Mouse (Mus musculus): ENCODE data around the gene B3galt4.
"Not testable (repeated sequence)": the region's sequence is repeated elsewhere in the genome, so short reads cannot be mapped to it uniquely, and the experiment has no call there.

Gene B3galt4

DNA sequence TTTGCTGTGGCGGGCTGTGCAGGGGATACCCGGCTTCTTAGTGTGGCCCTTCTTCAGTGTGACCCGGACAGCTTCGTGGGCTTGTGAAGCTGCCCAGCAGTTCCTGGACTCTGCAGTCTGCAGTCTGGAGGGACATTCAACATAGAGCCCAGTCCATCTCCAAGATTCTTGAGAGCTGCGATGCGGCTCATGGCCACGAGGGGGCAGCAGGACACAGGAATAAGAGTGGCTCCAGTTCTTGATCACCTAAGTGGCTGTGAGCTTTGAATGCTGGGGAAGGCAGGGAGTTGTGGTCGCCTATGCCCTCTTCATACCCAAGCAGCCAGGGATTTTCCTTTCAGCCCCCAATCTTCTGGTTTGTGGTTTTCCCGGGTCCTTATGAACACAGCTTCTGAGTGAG is 17.2 kb upstream of the B3galt4 start:
- peak; percentile 88 for DNase-seq (ENCODE audit: low read depth, low spot score)

- no peak for DNase-seq (ENCODE audit: low read depth, low spot score)
These were observed 14.7 kb upstream of the B3galt4 start for GRCm38 (mm10) chr17:33965846-33966550.

- no peak for DNase-seq (ENCODE audit: low read depth, low spot score)
These were observed 14.0 kb upstream of the B3galt4 start for GRCm38 (mm10) chr17:33965082-33965845.

DNA sequence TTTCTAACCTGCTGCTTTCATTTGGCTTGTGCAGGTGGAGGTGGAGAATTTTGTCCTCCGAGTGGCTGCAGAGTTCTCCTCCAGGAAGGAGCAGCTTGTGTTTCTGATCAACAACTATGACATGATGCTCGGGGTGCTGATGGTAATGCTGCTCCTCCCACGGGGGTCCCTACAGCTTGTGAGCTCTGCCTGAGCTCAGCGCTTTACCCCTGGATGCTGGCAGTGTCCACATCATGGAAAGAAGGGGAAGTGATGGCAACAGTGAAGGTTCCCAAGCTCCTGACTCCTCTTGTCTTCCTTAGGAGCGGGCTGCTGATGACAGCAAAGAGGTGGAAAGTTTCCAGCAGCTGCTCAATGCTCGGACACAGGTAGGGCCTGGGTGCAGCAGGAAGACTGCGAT is 11.6 kb upstream of the B3galt4 start:
- DNase-seq (ENCODE audit: low read depth, low spot score) = no peak

DNA sequence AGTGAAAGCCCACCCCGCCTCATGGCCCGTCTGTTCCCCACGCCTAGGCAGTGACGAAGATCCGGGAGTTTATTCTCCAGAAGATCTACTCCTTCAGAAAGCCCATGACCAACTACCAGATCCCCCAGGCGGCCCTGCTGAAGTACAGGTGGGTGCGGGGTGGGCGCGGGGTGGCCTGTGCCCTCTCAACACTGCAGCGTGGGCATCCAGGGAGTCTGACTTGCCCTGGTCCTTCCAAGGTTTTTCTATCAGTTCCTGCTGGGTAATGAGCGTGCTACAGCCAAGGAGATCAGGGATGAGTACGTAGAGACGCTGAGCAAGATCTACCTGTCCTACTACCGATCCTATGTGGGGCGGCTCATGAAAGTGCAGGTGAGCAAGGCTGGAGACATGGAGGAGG is 8.7 kb upstream of the B3galt4 start:
- no peak for DNase-seq (ENCODE audit: low read depth, low spot score)

DNA sequence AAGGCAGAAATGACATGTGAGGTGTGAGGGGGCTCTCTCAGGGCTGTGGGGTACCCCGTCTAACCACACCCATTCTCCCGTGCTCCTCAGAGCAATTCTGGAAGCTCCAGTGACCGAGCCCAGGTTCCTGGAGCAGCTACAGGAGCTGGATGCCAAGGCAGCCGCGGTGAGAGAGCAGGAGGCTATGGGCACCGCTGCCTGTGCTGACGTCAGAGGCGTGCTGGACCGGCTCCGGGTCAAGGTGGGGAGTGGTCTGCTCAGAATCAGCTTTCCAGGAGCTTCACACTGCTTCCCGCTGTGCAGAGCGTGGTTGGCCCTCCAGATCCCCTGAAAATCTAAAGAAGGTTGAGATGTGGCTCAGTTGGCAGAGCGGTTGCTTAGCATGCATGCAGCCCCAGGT is 7.8 kb upstream of the B3galt4 start:
- DNase-seq (ENCODE audit: low read depth, low spot score) = no peak

DNA sequence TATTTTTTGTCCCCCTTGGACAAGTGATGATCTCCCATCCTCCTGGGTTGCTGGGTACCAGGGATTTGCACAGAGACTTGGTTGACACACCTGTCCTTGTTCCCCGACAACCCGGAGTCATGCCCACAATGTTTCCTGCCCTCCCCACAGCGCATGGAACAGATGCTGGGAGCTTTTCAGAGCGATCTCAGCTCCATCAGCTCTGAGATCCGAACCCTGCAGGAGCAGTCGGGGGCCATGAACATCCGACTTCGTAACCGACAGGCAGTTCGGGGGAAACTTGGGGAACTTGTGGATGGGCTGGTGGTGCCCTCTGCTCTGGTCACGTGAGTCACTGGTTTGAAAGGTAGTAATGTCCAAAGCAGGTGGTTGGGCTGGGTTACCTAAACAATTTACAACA is 7.2 kb upstream of the B3galt4 start:
- DNase-seq (ENCODE audit: low read depth, low spot score) = no peak

GRCm38 (mm10) chr17:33957493-33957892 is 6.2 kb upstream of the B3galt4 start:
- DNase-seq (ENCODE audit: low read depth, low spot score) = no peak

DNA sequence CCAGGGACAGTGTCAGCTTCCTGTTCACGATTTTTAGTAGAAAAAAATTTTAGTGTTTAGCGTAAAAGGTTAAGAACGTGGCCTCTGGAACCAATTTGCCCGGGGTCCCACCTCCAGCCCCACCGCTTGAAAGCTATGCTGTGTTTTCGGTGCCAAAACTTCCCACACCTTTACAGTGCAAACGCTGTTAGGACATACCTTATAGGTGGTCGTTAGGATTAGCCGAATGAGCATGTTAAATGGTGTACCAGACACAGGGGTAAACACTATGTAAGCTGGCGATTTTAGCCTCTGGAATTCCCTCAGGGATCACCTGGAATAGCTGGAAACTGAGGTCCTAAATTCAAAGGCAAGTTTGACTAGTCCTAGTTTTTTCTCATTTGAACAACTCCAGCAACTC is 5.0 kb upstream of the B3galt4 start:
- DNase-seq (ENCODE audit: low read depth, low spot score) = no peak

- peak; percentile 100 for DNase-seq (ENCODE audit: low read depth, low spot score)
These were observed 4.4 kb upstream of the B3galt4 start, which contains the start of the genes Vps52 and Rps18 for GRCm38 (mm10) chr17:33955555-33956214. TSS of gene Vps52 (plus strand) at chr17:33955812. TSS of gene Rps18 (minus strand) at chr17:33956001.

DNA sequence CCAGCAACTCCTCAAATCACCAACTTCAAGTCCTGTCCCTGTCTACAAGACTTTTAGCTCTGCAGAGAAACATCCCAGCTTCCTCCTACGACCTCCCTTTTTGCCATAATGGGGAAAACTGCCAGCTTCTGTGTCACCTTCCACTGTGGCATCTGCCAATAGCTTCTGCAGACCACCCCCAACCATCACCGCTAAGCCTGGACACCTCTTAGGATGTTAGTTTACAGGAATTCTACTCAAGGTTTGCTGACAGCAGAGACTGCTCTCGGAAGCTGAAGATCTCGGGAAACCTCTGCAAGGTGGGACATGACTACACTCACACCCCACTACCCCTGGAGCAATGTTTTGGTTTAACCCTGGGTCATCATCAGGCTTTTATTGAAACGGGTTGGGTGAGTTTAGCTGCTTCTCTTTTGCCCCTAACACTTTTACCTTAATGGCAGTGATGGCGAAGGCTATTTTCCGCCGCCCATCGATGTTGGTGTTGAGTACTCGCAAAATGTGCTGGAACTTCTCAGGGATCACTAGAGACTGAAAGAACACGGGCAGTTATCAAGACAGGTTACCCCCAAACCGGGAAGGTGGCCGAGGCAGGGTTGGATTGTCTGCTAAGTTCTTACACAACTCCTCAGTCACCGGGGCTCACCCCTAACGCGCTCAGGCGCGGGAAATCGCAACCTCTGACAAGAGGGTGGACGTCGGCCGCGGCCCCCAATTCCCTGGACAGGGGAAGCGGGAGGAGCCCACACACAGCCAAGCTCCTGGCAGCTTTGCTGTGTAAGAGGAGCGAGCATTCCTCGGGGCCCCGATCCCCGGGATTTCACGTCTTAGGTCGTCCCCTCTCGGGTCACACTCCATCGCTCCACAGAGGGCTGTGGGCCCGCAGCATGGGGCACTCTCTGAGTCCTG is 3.6 kb upstream of the B3galt4 start:
- DNase-seq (ENCODE audit: low read depth, low spot score) = no peak

- DNase-seq (ENCODE audit: low read depth, low spot score) = no peak
These were observed 2.8 kb upstream of the B3galt4 start for GRCm38 (mm10) chr17:33953961-33954565.

- no peak for DNase-seq (ENCODE audit: low read depth, low spot score)
These were observed 2.0 kb upstream of the B3galt4 start for GRCm38 (mm10) chr17:33953310-33953709.

GRCm38 (mm10) chr17:33952879-33953278 is 1.6 kb upstream of the B3galt4 start:
- no peak for DNase-seq (ENCODE audit: low read depth, low spot score)

DNA sequence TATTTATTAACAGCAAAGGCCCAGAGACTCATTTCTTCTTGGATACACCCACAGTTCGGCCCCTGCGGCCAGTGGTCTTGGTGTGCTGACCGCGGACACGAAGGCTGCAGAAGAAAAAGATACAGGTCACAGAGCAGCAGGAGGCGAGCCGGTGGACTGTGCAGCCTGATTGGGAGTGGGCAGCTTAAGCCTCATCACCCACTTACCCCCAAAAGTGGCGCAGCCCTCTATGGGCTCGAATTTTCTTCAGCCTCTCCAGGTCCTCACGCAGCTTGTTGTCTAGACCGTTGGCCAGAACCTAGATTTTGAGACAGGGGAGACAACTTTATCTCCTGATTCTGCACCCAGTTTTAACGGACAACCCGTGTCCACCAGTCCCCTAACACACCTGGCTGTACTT is 727 bp upstream of the B3galt4 start:
- not testable (repeated sequence) for DNase-seq (ENCODE audit: low read depth, low spot score)

GRCm38 (mm10) chr17:33950131-33950625 is 1.1 kb downstream of the B3galt4 start:
- DNase-seq (ENCODE audit: low read depth, low spot score) = no peak

DNA sequence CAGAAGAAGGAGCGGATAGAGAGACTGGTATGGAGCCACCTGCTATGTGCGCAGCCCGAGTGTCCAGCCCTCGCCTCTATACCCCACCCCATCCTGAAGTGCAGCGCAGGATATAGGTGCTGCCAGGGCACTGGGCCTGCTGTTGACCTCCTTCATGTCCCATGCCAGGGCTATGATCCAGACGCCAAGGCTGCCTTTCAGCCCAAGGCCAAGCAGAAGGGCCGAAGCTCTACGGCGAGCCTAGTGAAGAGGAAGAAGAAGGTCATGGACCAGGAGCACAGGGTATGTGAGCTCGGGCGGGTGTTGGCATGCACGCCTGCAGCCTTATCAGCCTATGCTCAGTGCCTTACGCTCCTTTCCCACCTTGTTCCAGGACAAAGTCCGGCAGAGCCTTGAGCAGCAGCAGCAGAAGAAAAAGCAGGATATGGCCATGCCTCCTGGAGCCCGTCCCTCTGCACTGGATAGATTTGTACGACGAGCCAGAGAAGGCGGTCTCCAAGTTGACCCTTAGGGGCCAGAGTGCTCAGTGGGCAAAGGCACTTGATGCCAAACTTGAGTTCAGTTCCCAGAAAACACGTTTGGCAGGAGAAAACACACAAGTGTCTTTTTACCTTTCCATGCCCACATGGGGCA is 2.3 kb downstream of the B3galt4 start:
- no peak for DNase-seq (ENCODE audit: low read depth, low spot score)

GRCm38 (mm10) chr17:33948090-33948904 is 3.0 kb downstream of the B3galt4 start:
- DNase-seq (ENCODE audit: low read depth, low spot score) = no peak

DNA sequence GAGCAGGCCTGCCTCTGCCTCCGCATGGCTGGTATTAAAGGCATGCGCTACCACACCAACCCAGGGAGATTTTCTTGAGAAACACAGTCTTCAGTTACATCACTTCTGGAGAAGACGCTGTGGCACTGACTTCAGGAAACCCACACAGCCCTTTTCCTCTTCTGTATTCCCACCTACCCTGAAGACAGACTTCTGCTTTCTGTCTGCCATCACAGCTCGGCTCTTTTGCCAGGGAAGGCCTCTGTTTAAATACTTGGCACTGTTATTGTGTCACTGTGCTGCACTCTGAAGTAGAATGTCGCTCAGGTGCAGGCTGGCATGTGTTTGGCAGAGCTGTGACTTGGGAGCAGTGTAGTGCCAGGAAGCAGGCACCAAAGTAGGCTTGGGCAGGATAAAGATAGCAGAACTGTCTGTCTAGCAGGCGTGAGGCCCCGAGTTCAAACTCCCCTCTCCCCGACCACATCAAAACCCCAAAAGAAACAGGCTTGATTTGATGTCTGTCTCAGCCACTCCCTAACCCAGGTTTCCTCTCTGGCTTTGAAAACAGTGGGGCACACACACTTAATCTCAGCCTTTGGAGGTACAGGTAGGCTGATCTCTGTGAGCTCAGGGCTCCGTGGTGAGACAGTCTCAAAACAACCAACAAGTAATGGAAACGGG is 3.7 kb downstream of the B3galt4 start:
- DNase-seq (ENCODE audit: low read depth, low spot score) = peak; percentile 60

Data from brain, adult 2 months (tissue).